Mouse (Mus musculus): ENCODE measurements around the gene Rpl29.

Rpl29 gene

GRCm38 (mm10) chr9:106417841-106418625, 11.2 kb upstream of the Rpl29 start:
- peak; percentile 88 to 92 for DNase-seq (ENCODE audit: low spot score in 2 of 2)

DNA sequence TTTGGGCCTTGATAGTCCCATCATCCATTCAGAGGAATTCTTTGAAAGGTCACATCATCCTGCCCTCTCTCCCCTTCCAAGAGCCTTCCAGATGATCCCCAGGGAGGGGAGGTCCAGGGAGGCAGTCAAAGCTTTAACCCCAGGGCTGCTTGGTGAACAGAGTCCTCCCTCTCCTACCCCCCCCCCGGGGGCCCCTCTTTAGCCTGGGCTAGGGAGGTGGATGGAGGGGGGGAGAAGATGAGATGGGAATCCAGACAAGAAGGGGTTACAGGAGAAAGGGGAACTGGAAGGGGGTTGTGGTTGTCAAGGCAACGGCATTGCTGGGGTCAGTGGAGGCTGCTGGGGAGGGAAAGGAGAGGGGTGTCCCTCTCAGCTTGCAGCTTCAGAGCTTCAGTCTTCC, 8.6 kb upstream of the Rpl29 start:
- DNase-seq (ENCODE audit: low spot score in 2 of 2): no peak

DNA sequence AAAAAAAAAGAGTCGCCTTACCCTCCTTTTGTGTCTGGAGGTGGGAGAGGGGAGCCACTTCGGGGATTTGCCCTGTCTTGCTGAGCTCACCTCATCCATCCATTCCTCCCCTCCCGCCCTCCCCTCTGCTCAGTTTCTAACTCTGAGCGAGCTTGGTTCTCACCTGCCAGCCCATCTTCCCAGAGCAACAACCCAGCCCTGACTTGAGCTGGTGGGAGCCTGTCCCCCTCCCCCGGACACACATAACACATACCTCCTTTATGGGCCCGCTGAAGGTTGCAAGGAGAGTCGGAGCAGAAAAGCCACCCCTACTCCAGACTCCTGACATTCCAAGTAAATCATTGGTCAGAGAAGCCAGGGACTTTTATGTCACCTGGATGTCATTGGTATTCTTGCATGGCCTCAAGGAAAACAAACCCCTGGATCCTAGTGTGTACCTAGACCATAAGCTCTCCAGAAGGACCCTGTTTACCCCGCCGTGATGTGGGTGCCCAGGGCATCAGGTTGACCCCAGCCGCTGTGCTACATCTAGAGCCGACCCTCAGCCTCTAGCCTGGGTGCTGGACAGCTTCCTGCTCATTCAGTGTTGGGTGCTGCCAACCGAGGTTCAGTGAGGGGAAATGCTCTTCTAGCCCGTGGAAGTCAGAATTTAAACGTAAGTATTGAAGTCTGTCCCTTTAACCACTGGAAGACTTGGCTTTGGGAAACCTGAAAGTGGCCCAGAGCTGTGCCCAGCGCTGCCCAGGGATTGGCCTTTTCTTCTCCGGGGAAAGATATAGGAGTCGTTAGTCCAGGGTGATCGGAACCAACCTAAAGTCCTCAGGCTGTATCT, 8.0 kb upstream of the Rpl29 start:
- no peak for DNase-seq (ENCODE audit: low spot score in 2 of 2)

GRCm38 (mm10) chr9:106421865-106422160, 7.4 kb upstream of the Rpl29 start:
- DNase-seq (ENCODE audit: low spot score in 2 of 2): peak; percentile 69 to 88

DNA sequence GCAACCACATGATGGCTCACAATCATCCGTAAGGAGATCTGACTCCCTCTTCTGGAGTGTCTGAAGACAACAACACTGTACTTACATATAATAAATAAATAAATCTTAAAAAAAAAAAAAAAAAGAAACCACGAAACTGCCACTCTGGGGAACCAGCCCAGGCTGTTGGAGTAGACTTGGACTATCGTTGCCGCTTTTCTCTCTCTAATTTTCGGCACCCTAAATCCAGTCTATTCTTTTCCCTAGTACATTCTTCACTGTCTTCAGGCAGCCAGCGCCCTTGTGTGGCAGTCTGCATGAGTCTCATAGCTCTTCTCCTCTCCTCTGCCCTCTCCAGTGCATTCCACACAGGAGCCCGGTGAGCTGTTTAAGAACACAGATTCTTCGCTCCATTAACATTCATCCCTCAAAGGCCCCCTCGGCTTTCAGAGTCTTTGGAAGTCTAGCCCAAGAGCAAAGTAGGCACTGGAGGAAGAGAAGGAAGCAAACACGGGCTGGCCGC, 484 bp upstream of the Rpl29 start:
- DNase-seq (ENCODE audit: low spot score in 2 of 2): no peak

DNA sequence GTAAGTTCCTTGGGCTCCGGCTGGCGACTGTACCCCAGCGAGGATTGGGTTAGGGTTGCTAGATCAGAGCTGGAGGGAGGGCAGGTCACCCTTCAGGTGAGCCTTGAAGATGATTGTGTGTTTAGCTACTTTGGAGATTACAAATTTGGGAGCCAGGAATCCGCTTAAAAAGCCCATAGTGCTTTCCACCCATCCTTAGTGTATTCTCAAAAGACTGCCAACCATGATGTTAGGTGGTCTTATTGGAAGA, 686 bp downstream of the Rpl29 start:
- no peak for DNase-seq (ENCODE audit: low spot score in 2 of 2)

- DNase-seq (ENCODE audit: low spot score in 2 of 2): no peak
These were observed 4.1 kb downstream of the Rpl29 start for GRCm38 (mm10) chr9:106433389-106433788.

GRCm38 (mm10) chr9:106436566-106436965, 7.3 kb downstream of the Rpl29 start:
- DNase-seq (ENCODE audit: low spot score in 2 of 2): no peak

DNA sequence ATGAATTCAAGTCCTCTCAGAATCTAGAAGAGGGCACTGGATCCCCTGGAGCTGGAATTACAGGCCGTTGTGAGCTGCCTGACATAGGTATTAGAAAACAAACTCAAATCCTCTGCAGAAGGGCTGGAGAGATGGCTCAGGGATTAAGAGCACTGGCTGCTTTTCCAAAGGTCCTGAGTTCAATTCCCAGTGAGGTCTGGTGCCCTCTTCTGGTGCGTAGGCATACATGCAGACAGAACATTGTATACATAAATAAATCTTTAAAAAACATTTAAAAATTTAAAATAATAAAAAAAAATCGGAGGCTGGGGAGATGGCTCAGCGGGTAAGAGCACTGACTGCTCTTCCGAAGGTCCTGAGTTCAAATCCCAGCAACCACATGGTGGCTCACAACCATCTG, 13.4 kb downstream of the Rpl29 start:
- no peak for DNase-seq (ENCODE audit: low spot score in 2 of 2)

DNA sequence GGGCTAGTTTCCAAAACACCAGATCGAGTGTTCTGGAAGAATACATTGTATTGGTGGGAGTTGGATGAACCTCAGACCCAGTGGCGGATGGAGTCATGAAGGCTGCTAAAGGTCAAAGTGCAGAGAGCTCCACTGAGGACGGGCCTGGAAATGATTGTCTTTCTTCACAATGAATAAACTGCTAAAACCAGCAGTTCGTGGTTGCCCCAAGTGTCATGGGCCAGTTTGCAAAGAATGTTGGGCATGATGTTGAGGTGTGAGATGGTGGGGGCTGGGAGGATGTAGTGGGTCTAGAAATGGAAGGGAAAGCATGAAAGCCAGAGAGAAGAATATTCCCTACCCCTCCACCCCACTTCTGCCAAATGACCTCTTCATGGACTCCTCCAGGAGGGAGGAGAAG, 15.6 kb downstream of the Rpl29 start:
- DNase-seq (ENCODE audit: low spot score in 2 of 2): no peak

- DNase-seq (ENCODE audit: low spot score in 2 of 2): peak; percentile 84 to 89
These were observed 18.1 kb downstream of the Rpl29 start, which contains the start of the genes Abhd14b and Abhd14a for GRCm38 (mm10) chr9:106447348-106447747. TSS of gene Abhd14b (plus strand) at chr9:106447459. TSS of gene Abhd14a (minus strand) at chr9:106447678.

DNA sequence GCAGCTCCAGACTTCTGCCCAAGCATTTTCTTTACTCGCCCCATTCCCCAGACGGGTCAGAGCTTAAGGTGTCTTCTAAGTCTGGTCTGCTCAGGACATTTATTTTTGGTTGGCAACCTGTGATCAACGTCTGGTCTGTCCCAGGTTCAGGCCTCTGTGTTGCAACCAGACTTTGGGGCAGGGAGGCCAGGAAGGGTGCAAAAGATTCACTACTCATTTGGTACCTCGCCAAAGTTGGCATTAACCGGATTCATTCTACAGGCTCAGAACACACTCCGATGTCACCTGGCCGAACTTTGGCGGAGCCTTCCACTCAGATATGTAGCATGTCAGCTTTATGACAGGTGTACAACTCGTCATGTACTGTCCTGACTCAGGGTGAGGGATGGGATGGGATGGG, 18.7 kb downstream of the Rpl29 start:
- DNase-seq (ENCODE audit: low spot score in 2 of 2): no peak

GRCm38 (mm10) chr9:106448498-106449031, 19.3 kb downstream of the Rpl29 start:
- peak in 1 of 2 experiments; percentile 44 for DNase-seq (ENCODE audit: low spot score in 2 of 2)

DNA sequence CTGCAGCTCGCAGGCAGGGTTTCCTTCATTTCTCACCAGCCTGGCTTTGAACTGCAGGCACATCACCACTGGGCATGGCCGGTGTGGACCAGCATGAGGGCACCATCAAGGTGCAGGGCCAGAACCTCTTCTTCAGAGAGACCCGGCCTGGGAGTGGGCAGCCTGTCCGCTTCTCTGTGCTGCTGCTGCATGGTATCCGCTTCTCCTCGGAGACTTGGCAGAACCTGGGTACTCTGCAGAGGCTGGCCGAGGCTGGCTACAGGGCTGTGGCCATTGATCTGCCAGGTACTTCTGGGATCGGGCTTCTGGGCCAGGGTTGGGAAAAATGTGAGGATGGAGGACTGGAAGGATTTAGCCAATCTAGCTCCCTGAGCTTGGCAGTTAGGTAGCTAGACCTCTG, 20.7 kb downstream of the Rpl29 start:
- DNase-seq (ENCODE audit: low spot score in 2 of 2): no peak

GRCm38 (mm10) chr9:106450661-106451060, 21.4 kb downstream of the Rpl29 start:
- DNase-seq (ENCODE audit: low spot score in 2 of 2): no peak

- DNase-seq (ENCODE audit: low spot score in 2 of 2): no peak
These were observed 22.0 kb downstream of the Rpl29 start for GRCm38 (mm10) chr9:106451298-106451697.

GRCm38 (mm10) chr9:106451899-106452298, 22.6 kb downstream of the Rpl29 start:
- DNase-seq (ENCODE audit: low spot score in 2 of 2): no peak

DNA sequence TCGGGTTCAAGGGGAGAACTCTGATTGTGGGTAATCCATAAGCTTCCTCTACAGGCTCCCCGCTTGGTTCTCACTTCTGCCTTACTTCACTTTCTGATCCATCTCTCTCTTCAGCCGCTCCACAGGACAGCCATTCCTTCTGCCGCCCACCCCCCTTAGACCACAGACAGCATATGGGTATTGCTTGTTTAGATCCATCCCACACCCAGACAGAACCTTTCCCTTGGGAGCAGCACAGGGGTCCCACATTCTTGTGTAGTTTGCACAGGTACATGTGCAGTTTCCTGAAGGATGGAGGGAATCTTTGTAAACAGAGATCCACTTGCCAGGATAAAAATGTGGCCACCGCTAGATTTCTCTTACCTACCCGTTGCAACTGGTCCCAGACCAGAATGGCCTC, 23.1 kb downstream of the Rpl29 start:
- DNase-seq (ENCODE audit: low spot score in 2 of 2): no peak

GRCm38 (mm10) chr9:106452821-106453220, 23.6 kb downstream of the Rpl29 start:
- no peak for DNase-seq (ENCODE audit: low spot score in 2 of 2)

DNA sequence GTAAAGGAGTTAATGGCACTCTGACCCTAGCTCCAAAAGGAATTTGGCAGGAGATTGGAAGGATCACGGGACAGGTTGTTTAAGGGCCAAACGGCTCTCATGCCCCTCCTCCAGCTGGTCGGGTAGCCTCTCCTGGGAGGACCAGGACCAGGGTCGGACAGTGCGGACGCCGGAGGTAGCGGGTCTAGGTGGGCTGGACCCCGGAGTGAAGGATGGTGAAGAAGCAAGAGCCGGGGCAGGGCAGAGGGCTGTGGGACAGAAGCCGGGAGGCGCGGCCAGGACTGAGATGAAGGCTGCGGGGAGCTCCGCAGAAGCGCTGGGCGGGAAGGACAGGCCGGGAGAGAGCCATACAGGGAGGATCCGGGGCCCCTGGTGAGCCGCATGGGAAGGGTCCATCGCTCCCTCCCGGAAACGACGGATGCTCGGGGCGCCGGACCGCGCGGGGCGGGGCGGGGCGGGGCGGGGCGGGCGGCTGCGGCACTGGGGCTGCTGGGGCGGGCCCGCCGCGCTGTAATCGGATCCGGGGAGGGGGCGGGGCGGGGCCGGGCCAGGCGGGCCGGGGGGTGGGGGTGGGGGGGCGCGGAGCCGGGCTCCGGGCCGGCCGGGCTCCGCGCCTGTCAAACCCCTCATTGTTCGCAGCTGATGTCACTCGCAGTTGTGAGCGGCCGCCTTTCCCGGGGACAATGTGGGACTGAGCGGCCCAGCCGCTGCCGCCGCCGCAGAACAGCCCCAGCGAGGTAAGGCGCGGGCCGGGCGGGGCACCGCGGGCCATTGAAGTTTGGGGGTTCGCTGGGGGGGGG, 24.2 kb downstream of the Rpl29 start, which contains the start of gene Pcbp4:
Gene Pcbp4, plus strand, starts transcription at position 21 of the 800 bp plus-strand sequence.
- no peak for DNase-seq (ENCODE audit: low spot score in 2 of 2)

- DNase-seq (ENCODE audit: low spot score in 2 of 2): no peak
These were observed 25.0 kb downstream of the Rpl29 start for GRCm38 (mm10) chr9:106454071-106454761.

All from frontal cortex, postnatal 25 days (tissue).